ENCODE assay signal across 17 mouse cellular contexts in genomic region chr14:74859154-74859553, GRCm38 (mm10).
DNase-seq lines count a peak whose midpoint lies in the region; ATAC-seq lines count a peak whose summit lies in the region.
"Had no signal": no experiment of that assay in that cellular context is flagged by ENCODE, and none has a peak within 500 bp of the region (broad histone marks: within the 10 kb centered on the region; RNA-seq: fewer than 3 reads in every experiment).

No protein-coding gene starts in this region.

- peak; percentile 63 for ATAC-seq in CD4-positive, CD25-positive, alpha-beta regulatory T cell, adult 4 months
- ATAC-seq: forebrain, embryonic 14.5 days; forebrain, embryonic 16.5 days had no signal

- intact Hi-C loops in left cerebral cortex, postnatal 36 days (cut with DNase I) = no loop called here
- intact Hi-C loops in heart, postnatal 14 days (cut with DNase I) = no loop called here

- DNase-seq in induced T-regulatory cell, adult 2 months (ENCODE audit: low read depth) = peak; percentile 32
- no peak for DNase-seq in natural killer cell, adult 2 months (ENCODE audit: low spot score in 2 of 2)
- DNase-seq in left cerebral cortex, postnatal 36 days (ENCODE audit: low spot score in 2 of 2) = no peak
- DNase-seq in heart, postnatal 14 days = no peak
- DNase-seq: adrenal gland, adult 8-10 months; adrenal gland, postnatal 14 days; adrenal gland, postnatal 36 days; cerebellum, adult 11 months; cerebellum, adult 18-20 months; cerebellum, adult 8-10 months; cerebellum, adult 9-11 months; cerebellum, postnatal 14 days; cerebellum, postnatal 36 days; embryo, embryonic 11 days had no signal
